Mouse (Mus musculus): Measurements from ENCODE around the gene Pcgf1. TPM values are rescaled to one million over a fixed set of nuclear protein-coding genes. Genes with fewer than 3 reads are reported as not detected.

Gene Pcgf1
- polyA plus RNA-seq, 1 experiment from 2014 or later, result 18.0 TPM

- Histone ChIP-seq H3K9ac (ENCODE audit: low read length) (no peak overlapping the region), H3K9me3 (replicated peaks; ENCODE audit: control insufficient read depth, low read length) (no peaks in the 10 kb centered on the region), H3K4me3 (ENCODE audit: low read length) (peak overlapping the region; percentile 34), H3K27ac (ENCODE audit: low read length) (no peak overlapping the region), H3K27me3 (ENCODE audit: control insufficient read depth, insufficient read depth, low read length) (peaks cover 94% of the 10 kb centered on the region), H3K36me3 (ENCODE audit: control insufficient read depth, insufficient read depth) (no peaks in the 10 kb centered on the region), H3K4me1 (ENCODE audit: control insufficient read depth, insufficient read depth, low read length) (peaks cover 12% of the 10 kb centered on the region; the same call in 1 of the 2 replicates), H3K4me2 (ENCODE audit: low read depth, low read length) (peak overlapping the region; percentile 19; the same call in 1 of the 2 replicates)
- ATAC-seq (replicated peaks; ENCODE audit: extremely low read depth, insufficient read depth, low FRiP score), result no peak
- under 1% methylated on average over 57 of the region's 58 CpGs for WGBS
Observed at GRCm38 (mm10) chr6:83070311-83071219, 7.1 kb upstream of the Pcgf1 start.

- no peak overlapping the region for H3K9ac ChIP-seq (ENCODE audit: low read length)
- H3K27ac ChIP-seq (ENCODE audit: low read length), result no peak overlapping the region
- H3K4me1 ChIP-seq (ENCODE audit: control insufficient read depth, insufficient read depth, low read length), result peaks cover 12% of the 10 kb centered on the region; the same call in 1 of the 2 replicates
- no peaks in the 10 kb centered on the region for H3K36me3 ChIP-seq (ENCODE audit: control insufficient read depth, insufficient read depth)
- H3K4me3 ChIP-seq (ENCODE audit: low read length), result 0 out of 2 replicates have a peak overlapping the region, but pooled peaks have one; percentile 6
- WGBS, result 3% methylated on average over 24 of the region's 24 CpGs
- H3K4me2 ChIP-seq (ENCODE audit: low read depth, low read length), result no peak overlapping the region
- H3K27me3 ChIP-seq (ENCODE audit: control insufficient read depth, insufficient read depth, low read length), result peaks cover 93% of the 10 kb centered on the region
- ATAC-seq (replicated peaks; ENCODE audit: extremely low read depth, insufficient read depth, low FRiP score), result no peak
- no peaks in the 10 kb centered on the region for H3K9me3 ChIP-seq (replicated peaks; ENCODE audit: control insufficient read depth, low read length)
Observed at GRCm38 (mm10) chr6:83071220-83071619, 6.4 kb upstream of the Pcgf1 start.

DNA sequence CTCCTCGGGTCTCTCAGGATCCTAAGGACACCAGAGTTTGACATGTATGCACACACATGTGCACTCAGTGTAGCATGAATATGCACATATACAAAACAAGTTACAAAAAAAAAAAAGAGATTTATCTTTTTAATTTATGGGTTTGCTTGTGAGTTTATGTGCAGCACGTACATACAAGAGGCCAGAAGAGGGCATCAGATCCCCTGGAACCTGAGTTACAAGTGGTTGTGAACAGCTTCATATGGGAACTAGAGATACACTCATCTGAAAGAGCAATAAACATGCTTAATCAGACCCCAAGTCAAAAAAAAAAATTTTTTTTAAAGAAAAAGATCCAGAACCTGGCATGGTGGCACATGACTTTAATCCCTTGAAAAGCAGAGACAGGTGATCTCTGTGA lies 2.7 kb upstream of the Pcgf1 start:
- no peaks in the 10 kb centered on the region for H3K36me3 ChIP-seq (ENCODE audit: control insufficient read depth, insufficient read depth)
- H3K27me3 ChIP-seq (ENCODE audit: control insufficient read depth, insufficient read depth, low read length), result peaks cover 66% of the 10 kb centered on the region
- no peak overlapping the region for H3K27ac ChIP-seq (ENCODE audit: low read length)
- H3K9ac ChIP-seq (ENCODE audit: low read length), result no peak overlapping the region
- H3K4me3 ChIP-seq (ENCODE audit: low read length), result no peak overlapping the region
- WGBS, result 11% methylated on average over 2 of the region's 2 CpGs
- peaks cover 15% of the 10 kb centered on the region for H3K4me1 ChIP-seq (ENCODE audit: control insufficient read depth, insufficient read depth, low read length)
- H3K9me3 ChIP-seq (replicated peaks; ENCODE audit: control insufficient read depth, low read length), result no peaks in the 10 kb centered on the region
- ATAC-seq (replicated peaks; ENCODE audit: extremely low read depth, insufficient read depth, low FRiP score), result no peak
- no peak overlapping the region for H3K4me2 ChIP-seq (ENCODE audit: low read depth, low read length)

DNA sequence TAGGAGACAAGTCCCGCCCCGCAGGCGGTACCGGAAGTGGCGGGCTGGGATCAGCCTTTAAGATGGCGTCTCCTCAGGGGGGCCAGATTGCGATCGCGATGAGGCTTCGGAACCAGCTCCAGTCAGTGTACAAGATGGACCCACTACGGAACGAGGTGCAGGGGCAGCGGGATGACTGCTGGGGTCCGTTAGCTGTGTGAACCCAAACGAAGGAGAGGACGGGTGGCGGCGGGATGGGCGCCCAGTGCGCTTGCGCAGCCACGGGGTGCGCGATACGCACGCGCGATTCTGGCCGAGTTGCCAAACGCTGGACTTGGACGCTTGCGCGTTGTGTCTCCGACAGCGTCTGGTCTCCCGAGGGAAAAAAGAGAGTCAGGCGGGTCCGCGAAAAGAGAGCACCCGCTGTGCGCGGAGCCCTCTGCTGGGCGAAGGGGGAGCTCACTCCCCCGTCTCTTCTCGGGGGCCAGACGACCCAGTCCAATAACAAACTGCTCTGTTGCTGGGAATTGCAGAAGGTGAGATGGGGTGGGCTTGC lies 722 bp downstream of the Pcgf1 start:
- peak overlapping the region; percentile 91 for H3K4me2 ChIP-seq (ENCODE audit: low read depth, low read length)
- no peaks in the 10 kb centered on the region for H3K9me3 ChIP-seq (replicated peaks; ENCODE audit: control insufficient read depth, low read length)
- peaks cover 4% of the 10 kb centered on the region; the same call in 1 of the 2 replicates for H3K36me3 ChIP-seq (ENCODE audit: control insufficient read depth, insufficient read depth)
- WGBS, result under 1% methylated on average over 46 of the region's 46 CpGs
- H3K4me1 ChIP-seq (ENCODE audit: control insufficient read depth, insufficient read depth, low read length), result peaks cover 9% of the 10 kb centered on the region
- peak overlapping the region; percentile 79 for H3K4me3 ChIP-seq (ENCODE audit: low read length)
- peak overlapping the region; percentile 81 for H3K9ac ChIP-seq (ENCODE audit: low read length)
- H3K27ac ChIP-seq (ENCODE audit: low read length), result peak overlapping the region; percentile 84
- H3K27me3 ChIP-seq (ENCODE audit: control insufficient read depth, insufficient read depth, low read length), result peaks cover 46% of the 10 kb centered on the region
- ATAC-seq (replicated peaks; ENCODE audit: extremely low read depth, insufficient read depth, low FRiP score), result peak; percentile 95

- WGBS, result 94% methylated on average over 5 of the region's 5 CpGs
- ATAC-seq (replicated peaks; ENCODE audit: extremely low read depth, insufficient read depth, low FRiP score), result no peak
- Histone ChIP-seq H3K4me1 (ENCODE audit: control insufficient read depth, insufficient read depth, low read length) (peaks cover 9% of the 10 kb centered on the region), H3K27ac (ENCODE audit: low read length) (no peak overlapping the region), H3K4me3 (ENCODE audit: low read length) (no peak overlapping the region), H3K27me3 (ENCODE audit: control insufficient read depth, insufficient read depth, low read length) (peaks cover 46% of the 10 kb centered on the region), H3K9me3 (replicated peaks; ENCODE audit: control insufficient read depth, low read length) (no peaks in the 10 kb centered on the region), H3K36me3 (ENCODE audit: control insufficient read depth, insufficient read depth) (peaks cover 4% of the 10 kb centered on the region; the same call in 1 of the 2 replicates), H3K9ac (ENCODE audit: low read length) (no peak overlapping the region), H3K4me2 (ENCODE audit: low read depth, low read length) (no peak overlapping the region)
Observed at GRCm38 (mm10) chr6:83080210-83080609, 2.5 kb downstream of the Pcgf1 start.

DNA sequence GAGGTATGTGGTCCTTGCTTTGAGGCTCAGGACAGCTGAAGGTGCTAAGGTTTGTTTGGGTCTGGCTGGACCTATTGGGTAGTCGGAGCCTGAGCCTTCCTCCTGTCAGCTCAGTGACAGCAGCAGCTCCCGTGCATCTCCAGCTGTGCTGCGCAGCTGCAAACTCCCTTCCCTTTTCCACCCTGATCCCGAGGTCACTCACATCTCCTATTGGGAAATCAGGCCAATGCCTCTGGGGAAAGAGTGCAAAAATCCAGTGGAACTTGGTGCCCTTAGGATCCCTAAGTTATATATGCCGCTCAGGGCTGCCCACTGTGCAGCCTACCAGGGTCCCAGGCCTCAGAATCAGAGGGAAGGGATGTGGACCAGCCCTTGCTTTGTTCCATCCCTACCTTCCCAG lies 5.8 kb downstream of the Pcgf1 start:
- Histone ChIP-seq H3K27me3 (ENCODE audit: control insufficient read depth, insufficient read depth, low read length) (peaks cover 54% of the 10 kb centered on the region), H3K27ac (ENCODE audit: low read length) (no peak overlapping the region), H3K36me3 (ENCODE audit: control insufficient read depth, insufficient read depth) (peaks cover 4% of the 10 kb centered on the region; the same call in 1 of the 2 replicates), H3K4me1 (ENCODE audit: control insufficient read depth, insufficient read depth, low read length) (peaks cover 12% of the 10 kb centered on the region), H3K4me3 (ENCODE audit: low read length) (no peak overlapping the region), H3K9ac (ENCODE audit: low read length) (no peak overlapping the region), H3K4me2 (ENCODE audit: low read depth, low read length) (no peak overlapping the region), H3K9me3 (replicated peaks; ENCODE audit: control insufficient read depth, low read length) (no peaks in the 10 kb centered on the region)
- ATAC-seq (replicated peaks; ENCODE audit: extremely low read depth, insufficient read depth, low FRiP score), result no peak
- 18% methylated on average over 5 of the region's 5 CpGs for WGBS

DNA sequence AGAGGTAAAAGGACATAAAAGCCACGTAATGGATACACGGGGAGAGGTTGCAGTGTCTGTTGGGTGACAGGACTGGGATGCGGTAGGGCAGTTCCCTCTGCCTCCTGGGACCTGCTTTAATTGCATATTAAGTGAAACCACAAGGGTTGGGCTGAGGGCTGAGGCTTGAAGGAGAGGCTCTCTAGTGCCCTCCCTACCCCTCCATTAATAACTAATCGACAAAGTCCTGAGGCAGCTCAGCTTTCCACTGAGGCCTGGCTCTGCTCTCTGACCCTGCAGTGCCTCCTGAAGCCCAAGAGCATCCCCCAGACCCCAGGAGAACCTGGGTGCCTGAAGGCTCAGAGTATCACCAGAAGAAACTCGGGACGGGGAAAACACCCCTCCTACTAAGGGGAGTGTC lies 6.8 kb downstream of the Pcgf1 start:
- H3K36me3 ChIP-seq (ENCODE audit: control insufficient read depth, insufficient read depth), result peaks cover 4% of the 10 kb centered on the region; the same call in 1 of the 2 replicates
- no peak overlapping the region for H3K4me2 ChIP-seq (ENCODE audit: low read depth, low read length)
- no peak overlapping the region for H3K9ac ChIP-seq (ENCODE audit: low read length)
- no peak overlapping the region for H3K4me3 ChIP-seq (ENCODE audit: low read length)
- no peak overlapping the region for H3K27ac ChIP-seq (ENCODE audit: low read length)
- WGBS, result 20% methylated on average over 6 of the region's 6 CpGs
- peaks cover 6% of the 10 kb centered on the region for H3K4me1 ChIP-seq (ENCODE audit: control insufficient read depth, insufficient read depth, low read length)
- H3K27me3 ChIP-seq (ENCODE audit: control insufficient read depth, insufficient read depth, low read length), result peaks cover 61% of the 10 kb centered on the region
- H3K9me3 ChIP-seq (replicated peaks; ENCODE audit: control insufficient read depth, low read length), result no peaks in the 10 kb centered on the region
- no peak for ATAC-seq (replicated peaks; ENCODE audit: extremely low read depth, insufficient read depth, low FRiP score)

DNA sequence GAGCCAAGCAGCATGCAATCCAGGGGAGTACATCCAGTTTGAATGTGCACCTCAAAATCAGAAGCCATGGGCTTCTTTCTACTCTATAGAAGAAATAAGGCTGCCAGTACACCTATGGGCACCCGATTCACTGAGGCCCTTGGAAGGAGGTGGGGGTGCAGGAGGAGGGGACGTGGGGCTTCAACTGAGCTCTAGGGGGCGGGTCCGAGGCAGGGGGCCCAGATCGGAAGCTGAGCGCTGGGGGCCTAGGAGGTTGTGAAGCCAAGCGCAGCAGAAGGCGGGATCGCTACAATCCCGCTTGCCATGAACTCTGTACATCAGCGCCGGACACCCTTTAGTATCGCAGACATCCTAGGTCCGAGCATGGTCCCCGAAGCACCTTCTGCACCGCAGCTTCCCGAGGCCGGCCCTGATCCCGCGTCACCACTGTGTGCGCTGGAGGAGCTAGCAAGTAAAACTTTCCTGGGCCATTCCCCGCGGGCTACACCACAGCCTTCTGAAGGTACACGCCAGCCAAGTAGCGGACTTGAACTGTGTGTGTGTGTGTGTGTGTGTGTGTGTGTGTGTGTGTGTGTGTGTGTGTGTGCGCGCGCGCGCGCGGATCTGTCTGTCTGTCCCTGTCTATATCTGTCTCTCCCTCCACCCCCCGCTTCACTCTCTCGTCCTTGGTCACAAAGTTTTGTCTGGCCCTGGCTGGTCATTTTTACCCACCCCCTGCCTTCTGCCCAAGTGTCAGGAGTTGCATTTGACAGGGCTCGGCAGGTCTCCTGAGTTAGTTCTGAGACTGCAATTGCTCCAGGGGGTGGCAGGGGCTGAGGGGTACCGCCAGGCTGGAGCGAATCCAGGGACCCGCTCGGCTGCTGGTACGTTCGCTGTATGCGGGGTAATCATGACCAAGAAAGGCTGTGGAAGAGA lies 8.7 kb downstream of the Pcgf1 start, which contains the start of gene Lbx2:
TSS of gene Lbx2 (plus strand) at position 247 of the 915 bp plus-strand sequence.
- Histone ChIP-seq H3K27ac (ENCODE audit: low read length) (no peak within 1 kb of the TSS), H3K9me3 (replicated peaks; ENCODE audit: control insufficient read depth, low read length) (no peaks in the 10 kb centered on the region), H3K27me3 (ENCODE audit: control insufficient read depth, insufficient read depth, low read length) (peaks cover 63% of the 10 kb centered on the region), H3K4me2 (ENCODE audit: low read depth, low read length) (peak within 1 kb of the TSS; percentile 62), H3K36me3 (ENCODE audit: control insufficient read depth, insufficient read depth) (peaks cover 4% of the 10 kb centered on the region; the same call in 1 of the 2 replicates), H3K9ac (ENCODE audit: low read length) (no peak within 1 kb of the TSS), H3K4me1 (ENCODE audit: control insufficient read depth, insufficient read depth, low read length) (peaks cover 6% of the 10 kb centered on the region), H3K4me3 (ENCODE audit: low read length) (peak within 1 kb of the TSS; percentile 45)
- ATAC-seq (replicated peaks; ENCODE audit: extremely low read depth, insufficient read depth, low FRiP score), result 0 out of 2 replicates have a peak, but pooled peaks have one; percentile 10
- WGBS, result 4% methylated on average over 42 of the region's 42 CpGs

Data from heart, embryonic 16.5 days (tissue).